Mouse (Mus musculus) c-Kit-positive CD71-positive TER-119-positive erythroid progenitor cells, embryonic 14.5 days (primary cell): ENCODE results near the gene Cox4i2.

Experiments
- DNase-seq: peaks from one replicate; pipeline ENCODE4 v3.0.0-alpha.2; 2013; ENCODE audit warnings: low spot score

The Cox4i2 gene

GRCm38 (mm10) chr2:152753944-152754711, at the start of gene Cox4i2:
Cox4i2 (plus strand) TSS chr2:152754173.
- DNase-seq, result no peak

- no peak for DNase-seq
Observed at GRCm38 (mm10) chr2:152704256-152704605, 49.7 kb upstream of the Cox4i2 start.

GRCm38 (mm10) chr2:152704811-152705370, 49.1 kb upstream of the Cox4i2 start:
- DNase-seq, result no peak

DNA sequence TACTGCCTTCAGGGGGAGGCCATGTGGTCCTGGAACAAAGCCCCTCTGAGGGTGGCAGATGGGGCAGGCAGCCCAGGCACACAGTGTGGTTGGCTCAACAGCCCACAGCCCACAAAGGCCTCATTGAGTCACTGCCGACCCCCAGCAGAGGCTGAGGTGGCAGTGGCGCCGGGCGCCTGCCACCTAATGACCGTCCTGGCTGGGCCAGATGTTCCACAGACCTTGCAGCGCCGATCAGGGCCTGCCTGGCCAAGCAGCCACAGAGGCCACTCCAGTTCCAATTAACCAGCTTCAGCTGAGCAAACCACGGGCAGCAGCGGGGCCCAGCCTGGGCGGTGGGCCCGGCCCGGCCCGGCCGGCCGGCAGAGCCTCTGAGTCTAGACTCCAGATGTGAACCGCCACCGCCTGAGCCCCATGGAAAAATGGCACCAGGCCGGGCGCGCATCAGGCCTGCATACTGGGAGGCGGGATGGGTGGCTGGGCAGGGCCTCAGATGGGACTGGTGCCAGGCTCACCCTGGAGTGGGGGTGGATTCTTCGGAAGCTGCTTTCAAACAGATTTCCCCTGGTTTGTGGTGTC, 47.9 kb upstream of the Cox4i2 start:
- DNase-seq, result no peak

DNA sequence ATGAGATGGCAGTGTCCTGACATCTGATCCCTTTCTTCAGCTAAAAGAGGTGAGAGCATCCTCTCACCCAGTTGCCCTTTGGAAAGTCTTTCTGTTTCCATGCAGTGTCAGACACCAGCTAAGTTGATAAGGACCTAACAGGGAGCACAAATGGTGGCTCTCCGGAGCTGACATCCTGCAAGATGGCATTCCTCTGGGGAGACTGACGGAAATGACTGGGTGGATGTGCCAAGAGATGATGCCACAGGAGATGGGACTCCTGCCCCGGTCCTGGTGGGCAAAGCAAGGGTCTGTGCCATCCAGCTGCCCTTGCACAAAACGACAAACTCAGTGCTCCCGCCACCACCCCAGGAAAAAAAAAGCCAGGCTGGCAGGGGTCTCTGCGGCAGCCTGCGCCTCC, 46.8 kb upstream of the Cox4i2 start:
- DNase-seq, result no peak

- peak; percentile 24 for DNase-seq
Observed at GRCm38 (mm10) chr2:152707627-152708026, 46.3 kb upstream of the Cox4i2 start.

DNA sequence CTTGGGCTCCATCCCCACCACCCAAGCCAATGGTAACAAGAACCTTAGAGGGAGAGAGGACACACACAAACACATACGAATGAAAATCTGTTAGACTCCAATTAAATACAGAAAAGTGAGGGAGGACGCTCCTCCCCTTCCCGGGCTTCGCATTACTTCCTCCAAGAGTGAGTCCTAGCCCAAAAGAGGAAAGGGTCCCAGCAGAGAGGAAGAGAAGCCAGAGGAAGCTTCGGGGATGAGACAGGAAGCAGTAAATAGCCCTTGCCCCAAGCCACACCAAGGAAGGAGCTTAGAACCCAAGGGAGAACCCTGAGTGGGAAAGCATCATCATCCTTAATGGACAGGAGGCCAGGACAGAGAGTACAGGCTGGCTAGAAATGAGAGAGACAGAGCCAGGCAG, 44.9 kb upstream of the Cox4i2 start:
- no peak for DNase-seq

- no peak for DNase-seq
Observed at GRCm38 (mm10) chr2:152716241-152716772, 37.7 kb upstream of the Cox4i2 start.

DNA sequence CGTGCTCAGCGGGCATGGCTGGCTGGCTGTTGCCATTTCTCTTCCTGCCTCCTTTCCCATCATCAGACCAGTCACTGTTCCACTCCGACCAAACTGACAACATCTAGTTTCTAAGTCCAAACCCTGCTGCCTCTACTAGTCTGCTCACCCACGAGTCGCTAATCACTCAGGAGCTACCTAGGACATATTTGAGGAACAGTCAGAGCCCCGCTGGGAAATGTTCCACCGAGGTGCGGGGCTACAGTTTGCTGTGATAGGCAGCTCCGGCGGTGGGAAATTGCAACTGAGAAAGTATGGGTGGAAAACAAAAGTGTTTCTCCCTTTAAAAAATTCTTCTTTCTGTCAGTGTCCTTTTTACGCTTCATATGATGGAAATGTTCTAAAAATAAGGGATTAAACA, 36.3 kb upstream of the Cox4i2 start:
- DNase-seq, result no peak

GRCm38 (mm10) chr2:152718076-152718475, 35.9 kb upstream of the Cox4i2 start:
- no peak for DNase-seq

DNA sequence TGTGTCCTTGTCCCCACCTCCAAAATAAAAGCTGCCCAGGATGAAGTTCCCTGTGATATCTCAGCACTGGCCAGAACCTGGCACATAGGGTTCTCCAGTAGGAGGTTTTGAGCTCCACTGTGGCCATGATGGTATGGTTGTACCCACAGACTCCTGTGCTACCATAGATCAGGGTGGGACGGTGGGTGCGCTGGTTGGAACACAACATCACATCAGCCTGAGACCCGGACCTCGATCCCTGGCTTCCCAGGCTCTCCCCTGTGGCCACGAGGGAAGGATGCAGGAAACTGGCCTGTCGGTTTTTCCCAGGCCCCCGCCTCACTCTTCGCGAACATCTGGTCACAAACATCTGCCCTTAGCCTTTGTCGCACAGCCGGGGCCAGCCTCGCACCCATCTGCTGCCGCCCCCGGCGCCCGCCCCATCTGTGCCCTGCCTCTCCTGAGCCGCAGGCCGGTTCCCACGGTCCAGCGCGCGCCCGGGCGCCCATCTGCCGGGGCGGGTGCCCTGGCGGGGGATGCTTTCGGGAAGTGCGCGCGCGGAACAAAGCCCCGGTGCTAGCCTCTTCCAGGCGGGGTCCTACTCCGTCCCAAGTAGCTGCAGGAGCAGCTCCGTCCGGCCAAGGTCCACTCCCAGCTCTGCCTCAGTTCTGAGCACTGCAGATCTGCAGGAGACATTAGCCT, 30.2 kb upstream of the Cox4i2 start:
- no peak for DNase-seq

GRCm38 (mm10) chr2:152724332-152724723, 29.6 kb upstream of the Cox4i2 start:
- DNase-seq, result no peak

GRCm38 (mm10) chr2:152725178-152725750, 28.7 kb upstream of the Cox4i2 start:
- no peak for DNase-seq

- DNase-seq, result no peak
Observed at GRCm38 (mm10) chr2:152726213-152726612, 27.8 kb upstream of the Cox4i2 start.

DNA sequence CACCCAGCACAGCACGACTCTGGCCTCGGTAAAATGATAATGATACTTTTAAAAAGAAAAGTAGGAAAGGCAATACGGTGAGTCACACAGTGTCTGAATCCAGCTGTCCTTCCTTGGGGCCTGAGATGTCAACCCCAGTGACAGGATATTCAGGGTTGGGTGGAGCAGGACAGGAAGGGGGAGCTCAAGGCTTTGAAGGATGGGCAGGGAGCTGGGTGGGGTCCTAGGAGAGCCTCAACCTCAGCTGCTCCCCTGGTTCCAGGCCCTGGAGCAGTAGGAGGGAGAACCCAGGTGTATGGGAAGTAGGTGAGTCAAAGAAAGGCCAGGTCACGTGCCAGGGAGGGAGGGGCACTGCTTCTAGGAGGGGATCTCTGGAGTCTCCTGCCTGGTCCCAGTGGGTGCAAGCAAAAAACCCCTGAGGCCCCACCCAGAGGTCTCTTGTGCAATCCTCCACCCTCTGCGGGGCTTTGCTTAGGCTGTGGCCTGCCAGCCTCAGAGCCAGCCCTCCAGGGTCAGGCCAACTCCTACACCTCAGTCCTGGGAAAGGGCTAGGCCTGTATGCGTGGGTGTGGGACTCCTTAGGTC, 27.1 kb upstream of the Cox4i2 start:
- DNase-seq, result no peak

DNA sequence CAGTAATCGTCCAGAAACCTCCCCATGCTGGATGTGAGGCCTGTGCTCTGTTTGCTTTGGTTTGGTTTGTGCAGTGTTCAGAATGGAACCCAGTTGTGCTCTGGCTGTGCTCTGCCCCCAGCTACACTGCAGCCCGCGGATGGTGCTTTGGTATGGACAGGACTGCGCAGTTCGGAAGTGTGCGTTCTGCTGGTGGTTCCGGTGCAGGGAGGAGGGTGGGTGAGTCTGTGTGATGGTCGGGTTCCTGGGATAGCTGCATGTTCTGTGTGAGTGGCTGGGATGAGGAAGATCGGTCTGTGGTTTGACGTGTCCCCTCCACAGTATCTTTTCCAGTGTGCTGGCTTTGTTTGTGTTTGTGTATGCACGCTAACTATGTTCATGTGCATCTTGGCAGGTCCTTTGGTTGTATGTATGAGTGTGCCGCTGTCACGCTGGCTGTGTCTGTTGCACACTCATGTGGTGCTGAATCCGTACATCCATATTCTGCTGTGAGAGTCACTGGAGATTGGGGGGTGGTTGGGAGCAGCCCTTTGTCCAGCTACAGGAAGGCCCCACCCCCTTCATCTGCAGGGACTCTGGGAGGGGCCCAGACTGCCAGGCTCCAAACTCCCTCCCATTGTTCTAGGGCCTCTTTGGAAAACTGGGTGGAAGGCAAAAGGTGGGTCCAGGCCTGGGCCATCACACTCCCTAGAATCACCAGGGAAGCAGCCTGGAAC, 26.0 kb upstream of the Cox4i2 start:
- no peak for DNase-seq

DNA sequence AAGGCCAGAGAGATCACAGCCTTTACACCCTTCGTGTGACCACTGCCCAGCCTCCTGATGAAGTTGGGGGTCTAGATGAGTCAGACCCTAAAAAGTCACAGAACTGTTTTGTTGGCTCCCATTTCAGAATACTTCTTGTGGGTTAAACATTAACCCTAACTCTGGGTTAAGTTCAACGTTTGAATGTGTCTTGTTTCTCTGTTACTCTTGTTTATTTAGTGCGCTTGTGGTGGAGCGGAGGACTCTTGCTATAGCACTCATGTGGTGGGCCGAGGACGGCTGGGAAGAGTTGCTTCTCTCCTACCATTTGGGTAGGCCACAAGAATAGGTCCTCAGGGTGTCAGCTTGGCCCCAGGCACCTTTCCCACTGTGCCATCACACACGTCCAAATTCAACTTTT, 25.4 kb upstream of the Cox4i2 start:
- no peak for DNase-seq

GRCm38 (mm10) chr2:152729013-152729635, 24.8 kb upstream of the Cox4i2 start:
- no peak for DNase-seq

DNA sequence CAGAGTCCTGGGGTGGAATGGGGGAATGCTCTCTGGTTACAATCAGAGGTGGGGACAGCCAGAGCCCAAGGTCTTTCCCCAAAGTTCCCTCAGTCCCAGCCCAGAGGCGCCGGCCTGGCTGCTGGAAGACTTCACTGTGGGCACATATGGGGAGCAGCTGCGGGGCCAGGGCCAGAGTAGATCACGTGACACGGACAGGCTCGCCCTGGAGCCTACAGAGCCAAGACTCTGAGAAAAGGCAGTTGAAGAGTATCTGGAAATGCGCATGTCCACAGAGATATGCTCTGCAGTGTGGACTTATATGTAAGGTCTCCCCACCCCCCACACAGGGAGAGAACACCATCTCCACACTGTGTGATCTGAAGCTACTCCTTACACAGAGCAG, 24.3 kb upstream of the Cox4i2 start:
- DNase-seq, result no peak

DNA sequence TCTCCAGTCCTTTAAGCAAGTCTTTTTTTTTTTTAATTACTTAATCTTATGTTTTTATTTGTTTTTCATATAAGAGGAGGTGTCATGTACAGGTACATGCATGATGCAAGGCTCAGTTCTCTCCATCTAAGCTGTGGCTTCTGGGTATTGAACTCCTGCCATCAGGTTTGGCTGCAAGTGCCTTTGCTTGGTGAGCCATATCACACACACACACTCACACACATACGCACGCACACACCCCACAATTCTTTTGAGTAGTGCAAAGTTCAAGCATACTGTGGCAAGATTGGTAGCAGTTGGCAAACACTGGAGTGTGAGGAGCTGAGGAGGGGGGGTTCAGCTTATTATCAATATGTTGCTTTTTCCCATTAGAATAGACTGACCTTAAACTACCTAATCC, 20.8 kb upstream of the Cox4i2 start:
- no peak for DNase-seq

- no peak for DNase-seq
Observed at GRCm38 (mm10) chr2:152734501-152734900, 19.5 kb upstream of the Cox4i2 start.
